Mouse (Mus musculus): Measurements from ENCODE around the gene Nprl2.

DNA sequence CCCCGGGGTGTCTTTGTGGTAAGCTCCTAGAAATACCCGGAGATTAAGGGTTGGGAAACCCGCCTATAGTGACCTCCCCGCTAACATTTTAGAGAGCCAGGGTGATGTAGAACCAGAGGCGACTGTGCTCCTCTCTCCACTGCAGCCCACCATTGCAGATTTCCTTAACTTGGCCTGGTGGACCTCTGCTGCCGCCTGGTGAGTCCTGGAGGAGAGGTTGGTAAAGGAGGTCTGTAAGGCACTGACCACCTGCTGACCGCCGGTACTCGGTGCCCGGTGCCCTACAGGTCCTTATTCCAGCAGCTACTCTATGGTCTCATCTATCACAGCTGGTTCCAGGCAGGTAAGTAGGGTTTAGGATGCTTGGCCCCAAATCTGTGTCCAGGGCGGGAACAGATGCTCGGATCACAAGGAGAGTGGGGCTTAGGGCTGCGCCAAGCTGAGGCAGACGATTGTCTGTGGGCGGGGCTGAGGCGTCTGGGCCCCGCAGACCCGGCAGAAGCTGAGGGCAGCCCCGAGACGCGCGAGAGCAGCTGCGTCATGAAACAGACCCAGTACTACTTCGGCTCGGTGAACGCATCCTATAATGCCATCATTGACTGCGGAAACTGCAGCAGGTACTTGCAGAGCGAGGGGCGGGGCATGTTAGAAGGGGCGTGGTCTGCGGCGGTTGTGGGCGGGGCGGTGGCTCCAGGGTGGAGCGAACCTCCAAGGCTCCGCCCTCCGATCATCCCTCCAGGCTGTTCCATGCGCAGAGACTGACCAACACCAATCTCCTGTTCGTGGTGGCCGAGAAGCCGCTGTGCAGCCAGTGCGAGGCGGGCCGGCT, 15.6 kb upstream of the Nprl2 start:
- no peak for TF ChIP-seq TCF12 (IDR thresholded peaks at IDR 0.05; ENCODE audit: low read depth, low read length)
- TF ChIP-seq CTCF (IDR thresholded peaks at IDR 0.05 in 2 of 3, conservative IDR thresholded peaks at IDR 0.05 in 1 of 3; ENCODE audit: control insufficient read depth in 1 of 3, insufficient read depth in 1 of 3, low read depth in 2 of 3, low read length in 3 of 3, poor library complexity in 1 of 3, severe bottlenecking in 1 of 3), result no peak
- TF ChIP-seq TBP (IDR thresholded peaks at IDR 0.05; ENCODE audit: low read depth, low read length), result no peak
- no peak for TF ChIP-seq EP300 (IDR thresholded peaks at IDR 0.05; ENCODE audit: low read depth in 1 of 2, low read length in 2 of 2)
- TF ChIP-seq CHD2 (IDR thresholded peaks at IDR 0.05; ENCODE audit: low read length), result no peak
- TF ChIP-seq POLR2A (IDR thresholded peaks at IDR 0.05; ENCODE audit: control insufficient read depth in 1 of 2, insufficient read depth in 1 of 2, low read depth in 1 of 2, low read length in 2 of 2, poor library complexity in 1 of 2), result no peak
- no peak for TF ChIP-seq ETS1 (IDR thresholded peaks at IDR 0.05; ENCODE audit: low read depth, low read length)
- no peak for TF ChIP-seq E2F4 (IDR thresholded peaks at IDR 0.05; ENCODE audit: borderline replicate concordance, low read depth, low read length)
- no peak for TF ChIP-seq GATA1 (IDR thresholded peaks at IDR 0.05; ENCODE audit: low read depth, low read length)
- no peak for TF ChIP-seq UBTF (IDR thresholded peaks at IDR 0.05; ENCODE audit: borderline replicate concordance, insufficient read depth, low read depth, low read length)
- TF ChIP-seq ZKSCAN1 (IDR thresholded peaks at IDR 0.05; ENCODE audit: low read depth, low read length), result no peak

Data from MEL (cell line).